Mouse (Mus musculus) pancreas, adult 10 weeks (tissue): ENCODE measurements around the gene Clcnkb. TPM values are rescaled to one million over a fixed set of nuclear protein-coding genes. Genes with fewer than 3 reads are reported as not detected.

Experiments
- polyA plus RNA-seq: library from polyadenylated mRNA; stranded (reverse); fragments of 350-450 nt; fragmentation: Illumina TruSeq; extraction: RNeasy Lipid Tissue Mini Kit (QIAGEN cat#74804); gene quantifications from one replicate; pipeline ENCODE4 v1.2.3, GENCODE M21; 2015; ENCODE audit warnings: low read depth, low replicate concordance; ENCODE audit not compliant: insufficient read depth

Clcnkb gene
- polyA plus RNA-seq, result not detected

DNA sequence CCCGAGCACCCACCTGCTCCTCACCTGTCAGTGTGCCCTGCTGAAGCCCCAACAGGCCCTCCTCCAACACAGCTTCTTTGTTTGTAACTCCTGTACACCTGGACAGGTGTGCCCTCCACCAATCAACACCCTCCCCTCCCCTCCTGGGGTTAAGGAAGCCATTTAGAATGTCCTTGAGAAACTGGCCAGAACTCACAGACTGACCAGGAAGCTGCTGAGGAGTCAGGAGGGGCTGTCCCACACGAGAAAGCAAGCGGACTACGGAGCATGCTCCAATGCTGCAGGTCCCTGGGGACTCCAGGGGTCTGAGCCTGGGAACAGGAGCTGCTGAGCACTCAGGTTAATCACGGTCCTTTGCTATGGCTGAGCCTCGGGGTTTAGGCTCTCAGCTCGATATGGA, at the start of gene Clcnkb:
Gene Clcnkb, minus strand, starts transcription at position 91 of the 400 bp plus-strand sequence.

DNA sequence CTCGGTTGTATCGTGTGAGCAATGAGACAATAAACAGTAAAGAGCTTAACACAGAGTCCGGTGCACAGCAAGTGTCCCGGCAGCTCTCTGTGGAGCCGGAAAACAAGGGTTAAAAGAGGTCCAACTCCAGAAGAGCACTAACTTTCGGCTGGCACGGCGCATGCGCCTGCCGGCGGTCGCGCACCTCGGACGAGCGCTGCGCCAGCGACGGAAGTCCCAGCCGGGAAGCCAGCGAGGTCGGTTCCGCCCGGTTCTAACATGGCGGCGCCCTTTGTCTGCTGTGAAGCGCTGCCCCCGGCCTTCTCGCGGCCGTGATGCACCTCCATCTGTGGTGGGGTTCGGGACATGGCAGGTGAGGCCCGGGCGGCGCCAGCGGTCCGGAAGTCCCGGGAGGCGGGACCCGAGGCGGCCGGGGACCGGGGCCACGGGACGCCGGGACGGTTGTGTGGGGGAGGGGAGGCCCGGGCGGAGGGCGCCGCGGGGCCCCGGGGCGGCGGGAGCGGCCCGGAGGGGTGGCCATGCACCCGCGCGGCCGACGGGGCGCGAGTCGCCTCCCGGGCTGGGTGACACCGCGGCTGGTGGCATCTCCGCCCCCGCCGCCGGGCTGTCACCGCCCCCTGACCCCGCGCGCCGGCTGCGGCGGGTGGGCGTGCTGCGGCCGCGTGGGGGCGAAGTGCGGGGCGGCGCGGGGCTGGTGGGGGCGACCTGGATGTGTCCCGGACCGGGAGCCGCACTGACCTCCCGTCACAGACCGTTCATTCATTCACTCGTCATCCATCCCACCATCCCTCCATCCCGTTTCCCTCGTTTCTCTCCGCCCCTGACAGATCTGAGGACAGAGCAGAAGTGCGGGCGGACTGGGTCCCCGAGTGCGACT, 28.9 kb upstream of the Clcnkb start, which contains the start of gene Zbtb17:
Gene Zbtb17, plus strand, starts transcription at position 204 of the 877 bp plus-strand sequence.

DNA sequence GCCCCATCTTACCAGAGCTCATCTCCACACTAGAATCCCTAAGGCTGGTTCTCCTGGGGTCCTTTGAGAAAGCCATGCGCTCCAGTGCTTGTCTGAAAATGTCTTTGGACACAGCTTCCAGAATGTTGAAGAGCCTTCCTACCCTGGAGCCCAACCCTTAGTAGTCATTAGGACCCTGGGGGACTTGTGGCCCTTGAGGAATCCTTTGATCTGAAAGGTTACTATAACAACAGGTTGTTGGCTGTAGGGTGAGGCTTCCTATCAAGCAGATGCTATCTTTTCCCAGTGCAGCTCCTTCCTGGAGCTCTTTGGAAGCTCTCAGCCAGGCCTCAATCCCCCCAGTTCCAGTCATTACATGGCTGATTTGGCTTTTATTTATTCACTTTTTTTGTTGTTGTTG, 20.2 kb upstream of the Clcnkb start, which contains the start of gene Srarp:
Gene Srarp, minus strand, starts transcription at position 132 of the 400 bp plus-strand sequence.

DNA sequence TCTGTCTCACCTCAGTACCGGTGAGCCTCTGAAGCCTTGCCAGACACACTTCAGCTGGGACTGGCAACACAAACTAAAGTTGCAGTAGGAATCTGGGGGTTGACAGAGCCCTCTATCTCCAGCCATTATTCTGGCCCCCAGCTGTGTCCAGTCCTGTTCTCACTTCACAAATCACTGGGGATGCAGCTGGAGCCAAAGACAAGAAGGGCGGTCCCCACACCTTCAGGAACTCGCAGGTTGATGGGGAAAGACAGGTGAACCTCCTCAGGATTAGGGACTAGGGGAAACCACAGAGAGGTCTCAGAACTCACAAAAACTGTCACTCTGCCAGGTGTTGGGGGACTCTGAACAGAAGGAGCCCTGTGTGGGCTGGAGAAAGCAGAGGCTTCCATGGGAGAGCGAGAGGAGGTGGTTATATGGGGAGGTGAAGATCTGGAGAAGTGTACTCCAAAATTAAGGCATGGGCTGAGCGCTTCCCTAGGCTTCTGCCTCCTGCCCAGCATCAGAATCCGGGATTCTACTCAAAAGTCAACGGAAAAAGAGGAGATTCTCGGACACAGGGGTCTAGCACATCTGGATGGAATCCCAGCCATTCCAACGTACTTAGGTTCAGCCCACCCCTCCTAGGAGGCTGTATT, 4.5 kb upstream of the Clcnkb start, which contains the start of gene Hspb7:
Gene Hspb7, plus strand, starts transcription at position 588 of the 638 bp plus-strand sequence.

DNA sequence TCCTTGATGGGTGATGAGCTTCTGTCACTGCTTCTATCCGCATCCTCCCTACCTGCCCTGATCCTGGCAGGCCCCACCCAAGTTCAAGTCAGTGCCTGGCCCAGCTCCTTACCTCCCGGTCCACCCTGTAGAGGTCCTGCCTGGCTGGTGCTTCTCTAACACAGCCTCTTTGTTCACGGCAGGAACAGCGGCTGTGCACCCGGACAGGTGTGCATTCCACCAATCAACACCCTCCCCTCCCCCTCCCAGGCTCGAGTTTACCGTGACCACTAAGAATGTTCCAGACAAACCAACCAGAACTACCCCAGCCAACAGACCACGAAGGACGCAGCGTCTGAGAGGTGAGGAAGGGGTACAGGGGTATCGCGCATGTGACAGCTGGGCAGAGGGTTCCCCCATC, 17.3 kb downstream of the Clcnkb start, which contains the start of gene Clcnka:
Gene Clcnka, minus strand, starts transcription at position 180 of the 400 bp plus-strand sequence.

GRCm38 (mm10) chr4:141367997-141368791, 47.6 kb downstream of the Clcnkb start, which contains the start of gene Fam131c:
TSS of gene Fam131c (plus strand) at chr4:141368220.

Other genes with a start within 250 kb of the Clcnkb start
- not detected for gene Rsg1, start 202.1 kb downstream of the Clcnkb start, polyA plus RNA-seq
- 9.7 TPM for gene Arhgef19, start 176.5 kb downstream of the Clcnkb start, polyA plus RNA-seq
- gene Epha2, start 114.8 kb downstream of the Clcnkb start, polyA plus RNA-seq, result 3.7 TPM
- gene Fam131c, start 47.8 kb downstream of the Clcnkb start, polyA plus RNA-seq, result not detected
- gene Clcnka, start 17.3 kb downstream of the Clcnkb start, polyA plus RNA-seq, result not detected
- gene Hspb7, start 4.8 kb upstream of the Clcnkb start, polyA plus RNA-seq, result 1.5 TPM
- gene Srarp, start 20.1 kb upstream of the Clcnkb start, polyA plus RNA-seq, result not detected
- gene Zbtb17, start 28.6 kb upstream of the Clcnkb start, polyA plus RNA-seq, result 6.1 TPM
- gene Spen, start 122.6 kb upstream of the Clcnkb start, polyA plus RNA-seq, result 4.5 TPM
- 4.0 TPM for gene Fblim1, start 190.1 kb upstream of the Clcnkb start, polyA plus RNA-seq
- 0.70 TPM for gene Tmem82, start 202.6 kb upstream of the Clcnkb start, polyA plus RNA-seq
- gene Slc25a34, start 207.8 kb upstream of the Clcnkb start, polyA plus RNA-seq, result not detected
- gene Plekhm2, start 248.9 kb upstream of the Clcnkb start, polyA plus RNA-seq, result 5.6 TPM